Mouse (Mus musculus) R1 (cell line): ENCODE data around the gene Parp14.

ENCODE experiments used
- DNase-seq: peaks from one replicate; pipeline ENCODE4 v3.0.0-alpha.2; 2018; ENCODE audit warnings: low read depth, low spot score

Gene Parp14

DNA sequence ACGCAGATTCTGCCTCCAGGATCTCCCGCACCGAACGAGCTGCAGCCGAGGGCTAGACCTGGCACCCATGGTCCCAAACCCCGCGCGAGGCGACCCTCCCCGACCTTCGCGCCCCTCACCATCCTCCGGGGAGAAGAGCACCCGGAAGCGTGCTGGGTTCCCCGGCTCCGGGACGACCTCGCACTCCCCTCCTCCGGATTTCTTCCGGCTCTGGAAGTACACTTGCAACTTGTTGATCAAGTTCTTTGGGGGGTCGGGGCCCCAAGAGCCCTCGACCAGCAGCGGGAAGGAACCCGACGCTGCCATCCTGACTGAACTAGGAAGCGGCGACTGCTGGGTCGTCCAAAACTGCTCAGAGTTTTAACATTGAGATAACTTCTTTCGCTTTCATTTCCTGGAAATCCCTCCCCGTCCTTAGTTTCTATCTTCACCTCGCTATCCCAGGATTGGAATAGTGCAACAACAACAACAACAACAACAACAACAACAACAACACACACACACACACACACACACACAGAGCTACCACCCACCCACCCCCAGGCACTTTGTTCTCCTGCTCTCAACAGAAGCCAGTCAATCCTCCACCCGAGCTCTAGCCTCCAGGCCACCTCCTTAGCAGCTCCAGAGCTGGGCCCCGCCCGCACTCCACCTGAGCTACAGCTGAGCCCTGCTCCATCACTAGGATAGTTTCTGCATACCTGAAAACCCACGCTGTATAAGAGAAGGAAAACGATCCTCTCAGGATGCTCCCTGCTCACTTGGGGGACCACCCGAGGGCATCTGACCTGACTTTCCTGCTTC, at the start of gene Parp14:
Gene Parp14 (minus strand): TSS at position 497 of the 804 bp plus-strand sequence.
- DNase-seq, result peak; percentile 47

- DNase-seq, result no peak
These were observed 47.6 kb upstream of the Parp14 start for GRCm38 (mm10) chr16:35918721-35919543.

GRCm38 (mm10) chr16:35914301-35914700, 43.0 kb upstream of the Parp14 start:
- DNase-seq, result no peak

GRCm38 (mm10) chr16:35913526-35913925, 42.2 kb upstream of the Parp14 start:
- peak; percentile 74 for DNase-seq

DNA sequence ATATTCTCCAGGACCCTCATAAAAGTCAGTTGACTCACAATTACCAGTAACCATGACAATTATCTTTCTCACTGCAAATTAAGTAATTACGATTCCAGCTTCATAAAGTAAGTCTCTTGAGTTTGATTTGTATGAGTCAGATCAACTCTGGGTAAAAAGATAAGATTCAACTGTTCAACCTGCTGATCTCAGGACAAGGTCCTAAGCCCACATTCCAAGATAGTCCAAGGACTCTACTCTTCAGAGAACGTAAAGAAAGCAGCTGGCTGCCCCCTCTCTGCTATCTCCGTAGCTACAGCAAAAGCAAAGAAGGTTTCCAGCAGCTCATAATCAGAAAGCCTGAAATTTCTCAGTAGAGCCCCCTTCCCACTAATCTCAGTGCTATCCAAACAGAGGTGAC, 40.1 kb upstream of the Parp14 start:
- no peak for DNase-seq

DNA sequence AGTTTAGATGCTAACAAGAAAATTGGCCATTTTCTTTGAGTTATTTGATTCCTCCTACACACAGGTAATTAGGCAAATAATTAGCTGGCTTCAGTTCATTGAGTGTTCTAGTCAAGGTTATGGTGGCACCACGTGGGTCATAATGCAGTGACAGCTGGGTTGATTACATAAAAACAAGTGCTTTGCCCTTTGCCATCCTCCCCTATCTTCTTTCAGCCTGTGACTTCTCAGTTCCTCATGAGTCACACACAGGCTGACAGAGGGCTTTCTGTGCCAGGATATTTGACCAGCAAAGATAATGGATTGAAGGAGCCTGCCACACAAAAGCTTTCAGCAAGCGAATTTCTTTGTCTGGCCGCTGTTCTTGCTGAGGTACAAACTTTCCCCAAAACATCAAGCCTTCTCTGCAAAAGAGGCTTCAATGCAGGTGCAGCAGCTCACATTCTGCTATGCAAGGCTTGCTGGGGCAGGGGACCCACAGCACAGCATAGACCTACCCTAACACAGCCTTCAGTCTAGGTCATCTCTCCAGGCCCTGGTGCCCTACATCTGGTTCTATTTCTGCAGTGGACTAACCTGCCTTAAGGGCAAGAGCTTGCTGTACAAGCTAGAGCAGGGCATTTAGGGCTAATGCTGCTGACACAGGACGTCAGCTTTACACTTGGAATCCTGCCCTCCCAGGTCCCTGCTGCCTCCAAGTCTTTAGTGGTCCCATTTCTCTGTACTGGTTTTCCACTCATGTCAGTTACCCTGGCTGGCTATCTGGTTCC, 36.3 kb upstream of the Parp14 start:
- DNase-seq, result no peak

DNA sequence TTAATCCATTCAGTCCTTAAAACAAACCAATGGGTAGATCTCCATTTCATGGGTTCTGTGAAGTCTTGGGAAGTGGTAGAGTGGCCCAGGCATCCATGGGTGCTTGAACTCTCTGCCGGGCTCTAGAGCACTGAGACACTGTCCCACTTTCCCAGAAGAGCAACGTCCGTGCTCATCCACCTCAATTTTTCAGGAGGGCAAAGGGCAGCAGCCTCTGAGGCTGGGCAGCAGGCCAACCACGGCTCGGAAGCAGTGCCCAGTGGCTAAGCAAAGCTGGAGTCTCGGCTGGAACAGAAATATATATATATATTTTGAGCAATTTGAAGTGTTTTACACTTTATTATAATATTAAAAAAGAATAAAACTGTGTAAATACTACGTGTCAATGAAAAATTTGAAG, 35.5 kb upstream of the Parp14 start:
- no peak for DNase-seq

- no peak for DNase-seq
These were observed 34.6 kb upstream of the Parp14 start for GRCm38 (mm10) chr16:35905819-35906485.

DNA sequence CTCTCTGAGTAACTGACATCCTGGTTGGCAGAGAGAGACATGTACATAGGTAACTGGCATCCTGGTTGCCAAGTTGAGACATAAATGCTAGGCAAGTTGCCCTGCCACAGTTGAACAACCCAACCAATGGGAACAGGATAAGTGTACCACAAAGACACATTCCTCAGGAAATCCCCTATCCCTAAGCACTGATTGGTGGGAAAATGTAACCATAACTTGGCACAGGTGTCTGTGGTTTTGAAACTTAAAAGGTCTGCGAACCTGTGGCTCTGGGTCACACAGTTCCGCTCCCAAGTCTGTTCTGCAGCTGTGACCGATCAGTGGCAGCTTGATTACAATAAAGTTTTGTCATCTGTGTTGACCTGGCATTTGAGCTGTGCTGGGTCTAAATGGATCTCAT, 34.0 kb upstream of the Parp14 start:
- DNase-seq, result no peak

DNA sequence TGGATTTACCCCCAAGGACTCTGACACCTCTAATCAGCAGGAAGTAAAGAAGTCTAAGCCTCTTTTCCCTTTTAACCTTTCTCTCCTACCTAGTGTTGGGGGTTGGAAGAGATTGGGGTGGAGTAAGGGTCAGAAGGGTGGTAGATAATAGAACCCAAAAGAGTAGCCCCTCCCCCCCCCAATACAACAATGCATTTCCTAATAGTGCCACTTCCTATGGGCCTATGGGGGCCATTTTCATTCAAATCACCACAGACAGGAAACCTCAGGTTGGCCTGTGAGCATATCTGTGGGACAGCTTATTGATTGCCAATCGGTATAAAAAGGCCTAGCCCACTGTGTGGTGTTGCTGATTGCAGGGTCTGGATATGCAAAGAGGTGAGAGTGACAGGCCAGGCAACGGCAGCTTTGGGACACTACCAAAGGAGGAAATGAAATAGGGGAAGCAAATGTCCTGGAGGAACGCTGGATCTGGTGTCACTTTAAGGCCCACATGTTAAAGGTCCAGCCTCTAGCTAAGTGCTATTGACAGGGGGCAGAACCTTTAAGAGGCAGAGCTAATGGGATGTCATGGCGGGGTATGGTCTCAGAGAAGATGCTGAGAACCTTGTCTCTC, 32.9 kb upstream of the Parp14 start:
- DNase-seq, result peak; percentile 94

- peak; percentile 58 for DNase-seq
These were observed 31.8 kb upstream of the Parp14 start for GRCm38 (mm10) chr16:35903014-35903640.

DNA sequence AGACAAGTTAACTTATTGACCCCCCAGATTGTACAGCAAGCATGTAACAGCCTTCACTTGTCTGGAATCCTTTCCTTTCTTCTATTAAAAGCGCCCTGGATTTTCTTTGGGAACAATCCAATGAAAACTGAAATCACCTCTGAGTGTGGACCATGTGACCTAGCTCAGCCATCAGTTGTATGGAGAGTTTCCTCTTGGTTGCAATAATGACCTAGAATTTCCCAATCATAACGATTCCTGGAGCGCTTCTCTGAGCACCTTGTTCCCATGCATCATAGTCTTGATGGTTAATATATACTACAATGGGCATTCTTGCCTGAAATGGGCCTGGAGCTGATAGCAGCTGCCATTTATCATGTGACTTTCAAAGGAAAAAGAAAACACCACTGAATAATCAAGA, 29.2 kb upstream of the Parp14 start:
- no peak for DNase-seq

DNA sequence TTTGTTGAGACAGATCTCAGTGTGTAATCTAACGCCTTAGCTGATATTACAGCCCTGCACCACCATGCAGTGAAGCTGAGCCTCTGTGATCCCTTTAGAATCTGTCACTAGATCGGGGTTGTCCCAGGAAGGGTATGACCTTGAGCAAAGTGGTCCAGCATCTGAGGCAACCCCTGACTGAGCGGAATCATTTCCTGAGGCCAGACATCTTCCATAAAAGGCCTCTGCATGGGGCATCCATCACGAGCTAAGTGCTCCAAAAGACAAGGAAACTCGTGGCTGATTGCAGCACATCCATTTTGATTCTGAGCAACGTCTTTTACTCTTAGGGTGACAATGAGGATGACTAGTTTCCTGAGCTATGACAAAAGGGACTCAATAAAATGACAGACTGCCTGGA, 23.7 kb upstream of the Parp14 start:
- DNase-seq, result peak; percentile 64

DNA sequence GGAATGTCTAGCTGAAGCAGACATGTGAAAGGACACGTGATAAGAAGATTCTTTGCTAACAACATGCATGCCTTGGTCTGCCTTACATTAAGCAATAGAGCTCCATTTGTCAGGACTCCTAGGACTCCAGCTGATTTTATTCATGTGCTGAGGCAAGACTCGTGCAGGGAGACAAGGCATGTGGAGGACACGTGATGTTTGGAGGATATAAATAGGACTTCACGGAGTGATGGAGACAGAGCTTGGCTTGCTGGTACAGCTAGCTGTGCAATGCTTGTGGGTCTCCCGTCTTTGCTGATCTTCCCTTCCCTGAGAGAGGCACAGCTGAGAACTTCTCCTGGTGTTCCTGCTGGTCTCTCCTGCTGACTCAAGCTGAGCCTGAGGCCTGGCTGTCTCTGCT, 20.3 kb upstream of the Parp14 start:
- peak; percentile 27 for DNase-seq

DNA sequence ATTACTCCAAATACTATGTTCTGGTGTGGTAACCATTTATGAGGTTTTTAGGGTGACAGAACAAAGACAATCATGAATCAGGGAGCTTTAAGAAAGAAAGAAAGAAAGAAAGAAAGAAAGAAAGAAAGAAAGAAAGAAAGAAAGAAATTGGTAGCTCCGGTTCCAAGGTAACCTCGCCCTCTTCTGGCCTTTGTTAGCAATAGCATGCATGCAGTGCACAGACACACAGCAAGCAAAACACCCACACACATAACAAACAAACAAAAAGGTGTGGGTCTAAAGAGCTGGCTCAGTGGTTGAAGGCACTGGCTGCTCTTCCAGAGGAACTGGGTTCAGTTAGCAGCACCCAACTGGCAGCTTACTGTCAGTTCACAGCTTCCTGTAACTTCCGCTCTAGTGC, 19.3 kb upstream of the Parp14 start:
- DNase-seq, result peak; percentile 64

GRCm38 (mm10) chr16:35888910-35889309, 17.6 kb upstream of the Parp14 start:
- DNase-seq, result no peak

- peak; percentile 82 for DNase-seq
These were observed 16.8 kb upstream of the Parp14 start for GRCm38 (mm10) chr16:35888174-35888573.

GRCm38 (mm10) chr16:35874416-35874815, 3.1 kb upstream of the Parp14 start:
- peak; percentile 76 for DNase-seq

DNA sequence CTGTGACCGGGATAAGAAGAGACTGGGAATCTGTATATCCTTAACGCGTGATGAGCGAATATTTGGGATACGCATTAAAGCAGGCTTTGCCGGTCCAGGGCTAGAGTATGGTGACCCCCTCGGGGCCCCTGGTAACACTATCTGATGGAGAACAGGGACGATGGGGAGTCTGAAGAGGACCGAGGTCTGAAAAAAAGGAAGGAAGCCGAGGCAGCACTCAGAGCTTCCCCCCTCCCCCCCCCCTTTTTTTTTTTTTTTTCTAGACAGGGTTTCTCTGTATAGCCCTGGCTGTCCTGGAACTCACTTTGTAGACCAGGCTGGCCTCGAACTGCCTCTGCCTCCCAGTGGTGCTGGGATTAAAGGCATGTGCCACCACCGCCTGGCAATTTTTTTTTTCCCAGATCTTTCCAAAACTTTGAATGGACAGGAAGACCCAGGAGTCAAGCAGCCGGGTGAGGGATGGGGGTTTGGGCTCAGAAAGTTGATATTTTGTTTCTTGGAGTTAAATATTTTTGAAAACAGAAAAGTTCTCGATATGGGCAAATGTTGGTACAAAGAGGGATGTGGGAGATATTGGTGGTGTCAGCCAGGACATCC, 1.2 kb upstream of the Parp14 start:
- DNase-seq, result no peak

GRCm38 (mm10) chr16:35871898-35872297, 554 bp upstream of the Parp14 start:
- DNase-seq, result no peak
